Comparison of ENCODE assay signal across 8 mouse cellular contexts in genomic region chrX:103822271-103822811, GRCm38 (mm10). TPM values are rescaled to one million over a fixed set of nuclear protein-coding genes. Genes with fewer than 3 reads are reported as not detected.
DNase-seq lines count a peak whose midpoint lies in the region; ATAC-seq lines count a peak whose summit lies in the region.

No protein-coding gene starts in this region.

- DNase-seq in MN1 (ENCODE audit: low spot score): peak; percentile 18
- peak; percentile 71 to 77 for DNase-seq in adrenal gland, postnatal 36 days
- DNase-seq in heart, postnatal 4 days: peak; percentile 50
- DNase-seq in limb, embryonic 11.5 days (ENCODE audit: low spot score): peak; percentile 60
- peak; percentile 39 for DNase-seq in midbrain, embryonic 14.5 days
- no peak for DNase-seq in right cerebral cortex, adult 18-20 months

- H3K9me3 ChIP-seq in embryonic facial prominence, embryonic 15.5 days (replicated peaks): no peaks in the 10 kb centered on the region
- H3K9me3 ChIP-seq in limb, embryonic 11.5 days (ENCODE audit: control insufficient read depth, low read length): no peaks in the 10 kb centered on the region
- no peaks in the 10 kb centered on the region for H3K9me3 ChIP-seq in midbrain, embryonic 14.5 days (ENCODE audit: control insufficient read depth, low read length)

- ATAC-seq in embryonic facial prominence, embryonic 15.5 days (ENCODE audit: insufficient number of reproducible peaks, low FRiP score, low TSS enrichment, low read depth): peak; percentile 79
- peak; percentile 75 for ATAC-seq in limb, embryonic 11.5 days (ENCODE audit: insufficient number of reproducible peaks, low FRiP score, low TSS enrichment, low read depth)
- ATAC-seq in midbrain, embryonic 14.5 days (ENCODE audit: low FRiP score, low TSS enrichment): peak; percentile 44
- no peak for ATAC-seq in frontal cortex, adult (ENCODE audit: low TSS enrichment)

- H3K9ac ChIP-seq in embryonic facial prominence, embryonic 15.5 days: no peak overlapping the region
- H3K9ac ChIP-seq in limb, embryonic 11.5 days (ENCODE audit: low read length): peak overlapping the region; percentile 53; the same call in 1 of the 2 replicates
- H3K9ac ChIP-seq in midbrain, embryonic 14.5 days (replicated peaks; ENCODE audit: low read length): peak overlapping the region; percentile 45

- H3K36me3 ChIP-seq in embryonic facial prominence, embryonic 15.5 days: no peaks in the 10 kb centered on the region
- H3K36me3 ChIP-seq in limb, embryonic 11.5 days (ENCODE audit: control insufficient read depth, insufficient read depth, low read length): no peaks in the 10 kb centered on the region
- H3K36me3 ChIP-seq in midbrain, embryonic 14.5 days (ENCODE audit: control insufficient read depth, insufficient read depth, low read length): no peaks in the 10 kb centered on the region

- WGBS in embryonic facial prominence, embryonic 15.5 days: 20% methylated on average over 20 of the region's 20 CpGs
- 9% methylated on average over 16 of the region's 20 CpGs for WGBS in limb, embryonic 11.5 days
- 22% methylated on average over 16 of the region's 20 CpGs for WGBS in midbrain, embryonic 14.5 days

- no peaks in the 10 kb centered on the region for H3K4me1 ChIP-seq in embryonic facial prominence, embryonic 15.5 days
- H3K4me1 ChIP-seq in limb, embryonic 11.5 days (ENCODE audit: control insufficient read depth, insufficient read depth, low read length): no peaks in the 10 kb centered on the region
- H3K4me1 ChIP-seq in midbrain, embryonic 14.5 days (ENCODE audit: control insufficient read depth, insufficient read depth, low read length): peaks cover 7% of the 10 kb centered on the region

- peaks cover 32% of the 10 kb centered on the region for H3K27me3 ChIP-seq in embryonic facial prominence, embryonic 15.5 days
- peaks cover 37% of the 10 kb centered on the region for H3K27me3 ChIP-seq in limb, embryonic 11.5 days (ENCODE audit: control insufficient read depth, insufficient read depth, low read length)
- H3K27me3 ChIP-seq in midbrain, embryonic 14.5 days (ENCODE audit: control insufficient read depth, insufficient read depth, low read length): peaks cover 35% of the 10 kb centered on the region; the same call in 1 of the 2 replicates

- H3K4me2 ChIP-seq in embryonic facial prominence, embryonic 15.5 days (replicated peaks): peak overlapping the region; percentile 75
- peak overlapping the region; percentile 69 for H3K4me2 ChIP-seq in limb, embryonic 11.5 days (ENCODE audit: low read depth, severe bottlenecking)
- peak overlapping the region; percentile 68 for H3K4me2 ChIP-seq in midbrain, embryonic 14.5 days (ENCODE audit: low read length)

- H3K27ac ChIP-seq in embryonic facial prominence, embryonic 15.5 days (replicated peaks): peak overlapping the region; percentile 93
- peak overlapping the region; percentile 84 for H3K27ac ChIP-seq in limb, embryonic 11.5 days (replicated peaks; ENCODE audit: low read depth, low read length)
- peak overlapping the region; percentile 75 for H3K27ac ChIP-seq in midbrain, embryonic 14.5 days (replicated peaks; ENCODE audit: low read depth, low read length)

- peak overlapping the region; percentile 56 for H3K4me3 ChIP-seq in embryonic facial prominence, embryonic 15.5 days (replicated peaks)
- H3K4me3 ChIP-seq in limb, embryonic 11.5 days (ENCODE audit: low read depth, low read length): peak overlapping the region; percentile 53
- peak overlapping the region; percentile 53 for H3K4me3 ChIP-seq in midbrain, embryonic 14.5 days (replicated peaks; ENCODE audit: low read depth, low read length)

RNA-seq across cellular contexts. Expression of gene Slc16a2, which starts 0.6 kb away (rescaled TPM):
- 10 to 100 TPM; 33.0 to 54.0 TPM for total RNA-seq in adrenal gland, postnatal 36 days (2021)
- 25.6 and 29.4 TPM in 2 replicates for polyA plus RNA-seq in embryonic facial prominence, embryonic 15.5 days (2015; fragmentation: Nextera tagmentation; extraction: Ambion mirVana)
- 10 to 100 TPM; 24.6 to 27.7 TPM for total RNA-seq in heart, postnatal 4 days (2021)
- 22.7 and 25.7 TPM in 2 replicates for polyA plus RNA-seq in limb, embryonic 11.5 days (2014; fragmentation: Nextera tagmentation; extraction: Ambion mirVana)
- polyA plus RNA-seq in midbrain, embryonic 14.5 days (2014; fragmentation: Nextera tagmentation; extraction: Ambion mirVana): 26.5 and 31.6 TPM in 2 replicates
